Comparison of ENCODE assay signal across 22 mouse cellular contexts in genomic region chr3:21973681-21974080, GRCm38 (mm10).
DNase-seq lines count a peak whose midpoint lies in the region; ATAC-seq and TF ChIP-seq lines count a peak whose summit lies in the region.
"Had no signal": no experiment of that assay in that cellular context is flagged by ENCODE, and none has a peak within 500 bp of the region (broad histone marks: within the 10 kb centered on the region; RNA-seq: fewer than 3 reads in every experiment).

No protein-coding gene starts in this region.

- no peak overlapping the region for H3K4me3 ChIP-seq in heart, embryonic 10.5 days
- no peak overlapping the region for H3K4me3 ChIP-seq in heart, embryonic 13.5 days
- no peak overlapping the region for H3K4me3 ChIP-seq in heart, embryonic 16.5 days (ENCODE audit: low read length)
- H3K4me3 ChIP-seq in heart, postnatal 0 days (ENCODE audit: low read depth, low read length), result no peak overlapping the region
- H3K4me3 ChIP-seq: embryonic facial prominence, embryonic 12.5 days; embryonic facial prominence, embryonic 15.5 days; gastrocnemius, adult 2 months; hindbrain, embryonic 12.5 days; hindbrain, embryonic 15.5 days had no signal

- no peaks in the 10 kb centered on the region for H3K36me3 ChIP-seq in heart, embryonic 10.5 days
- no peaks in the 10 kb centered on the region for H3K36me3 ChIP-seq in heart, embryonic 13.5 days
- H3K36me3 ChIP-seq in heart, embryonic 16.5 days (ENCODE audit: control insufficient read depth, insufficient read depth), result no peaks in the 10 kb centered on the region
- no peaks in the 10 kb centered on the region for H3K36me3 ChIP-seq in heart, postnatal 0 days (replicated peaks; ENCODE audit: control insufficient read depth, insufficient read depth, low read length)
- H3K36me3 ChIP-seq: embryonic facial prominence, embryonic 12.5 days; embryonic facial prominence, embryonic 15.5 days; hindbrain, embryonic 12.5 days; hindbrain, embryonic 15.5 days had no signal

- DNase-seq in heart, embryonic 10.5 days (ENCODE audit: low spot score), result peak; percentile 78
- no peak for DNase-seq in heart, adult 9 months (ENCODE audit: low spot score in 2 of 2)
- no peak for DNase-seq in heart, postnatal 14 days
- no peak for DNase-seq in heart, postnatal 0 days (ENCODE audit: low spot score)
- DNase-seq: adrenal gland, adult 2 months; adrenal gland, postnatal 14 days; cerebellum, adult 11 months; cerebellum, adult 2 months; cerebellum, adult 9-11 months; cerebellum, postnatal 25 days; forebrain, postnatal 0 days; gastrocnemius, adult 2 months; gastrocnemius, postnatal 14 days; kidney, adult 2 months had no signal

- no peak for TF ChIP-seq CTCF in heart, postnatal 0 days (IDR thresholded peaks at IDR 0.05; ENCODE audit: low read depth)

- no peak for TF ChIP-seq EP300 in heart, postnatal 0 days (IDR thresholded peaks at IDR 0.05; ENCODE audit: low read depth)

- no peak overlapping the region for H3K4me2 ChIP-seq in heart, embryonic 13.5 days
- H3K4me2 ChIP-seq in heart, embryonic 16.5 days (ENCODE audit: low read depth, low read length), result no peak overlapping the region
- no peak overlapping the region for H3K4me2 ChIP-seq in heart, postnatal 0 days (ENCODE audit: low read depth, low read length)
- H3K4me2 ChIP-seq: embryonic facial prominence, embryonic 12.5 days; embryonic facial prominence, embryonic 15.5 days; hindbrain, embryonic 12.5 days; hindbrain, embryonic 15.5 days had no signal

- WGBS in heart, embryonic 10.5 days, result 31% methylated on average over 7 of the region's 7 CpGs
- WGBS in heart, embryonic 13.5 days, result 26% methylated on average over 7 of the region's 7 CpGs
- WGBS in heart, embryonic 16.5 days, result 35% methylated on average over 7 of the region's 7 CpGs
- 31% methylated on average over 7 of the region's 7 CpGs for WGBS in heart, postnatal 0 days

- H3K4me1 ChIP-seq in heart, embryonic 10.5 days, result peaks cover 24% of the 10 kb centered on the region
- H3K4me1 ChIP-seq in heart, embryonic 13.5 days, result peaks cover 51% of the 10 kb centered on the region
- peaks cover 23% of the 10 kb centered on the region for H3K4me1 ChIP-seq in heart, embryonic 16.5 days (ENCODE audit: control insufficient read depth, insufficient read depth, low read length)
- peaks cover 16% of the 10 kb centered on the region; the same call in 1 of the 2 replicates for H3K4me1 ChIP-seq in heart, postnatal 0 days (ENCODE audit: control insufficient read depth, insufficient read depth)
- H3K4me1 ChIP-seq: embryonic facial prominence, embryonic 12.5 days; embryonic facial prominence, embryonic 15.5 days; hindbrain, embryonic 15.5 days had no signal

- H3K9me3 ChIP-seq in heart, embryonic 10.5 days, result no peaks in the 10 kb centered on the region
- H3K9me3 ChIP-seq in heart, embryonic 13.5 days, result no peaks in the 10 kb centered on the region
- H3K9me3 ChIP-seq in heart, embryonic 16.5 days (replicated peaks; ENCODE audit: control insufficient read depth, low read length), result no peaks in the 10 kb centered on the region
- H3K9me3 ChIP-seq in heart, postnatal 0 days (replicated peaks; ENCODE audit: control insufficient read depth, low read length), result no peaks in the 10 kb centered on the region
- H3K9me3 ChIP-seq: embryonic facial prominence, embryonic 12.5 days; embryonic facial prominence, embryonic 15.5 days; hindbrain, embryonic 12.5 days; hindbrain, embryonic 15.5 days had no signal

- intact Hi-C loops in heart, postnatal 14 days (cut with DNase I), result no loop called here

- H3K27ac ChIP-seq in heart, embryonic 10.5 days, result peak overlapping the region; percentile 57; the same call in 1 of the 2 replicates
- H3K27ac ChIP-seq in heart, embryonic 13.5 days (replicated peaks), result peak overlapping the region; percentile 74
- H3K27ac ChIP-seq in heart, embryonic 16.5 days (ENCODE audit: low read length), result peak overlapping the region; percentile 70
- H3K27ac ChIP-seq in heart, postnatal 0 days (ENCODE audit: low read depth), result peak overlapping the region; percentile 64; the same call in 1 of the 2 replicates
- H3K27ac ChIP-seq: embryonic facial prominence, embryonic 12.5 days; embryonic facial prominence, embryonic 15.5 days; gastrocnemius, adult 2 months; hindbrain, embryonic 12.5 days; hindbrain, embryonic 15.5 days had no signal

- no peak for ATAC-seq in heart, embryonic 13.5 days (ENCODE audit: extremely low read depth, insufficient number of reproducible peaks, low FRiP score, low TSS enrichment)
- ATAC-seq in heart, embryonic 16.5 days (replicated peaks; ENCODE audit: extremely low read depth, insufficient read depth, low FRiP score), result peak; percentile 58
- ATAC-seq in heart, postnatal 0 days (ENCODE audit: insufficient read depth, low read depth), result peak; percentile 33; the same call in 1 of the 2 replicates
- ATAC-seq: forebrain, embryonic 14.5 days; forebrain, postnatal 0 days; intestine, postnatal 0 days had no signal

- no peaks in the 10 kb centered on the region for H3K27me3 ChIP-seq in heart, embryonic 10.5 days (ENCODE audit: insufficient read depth, poor library complexity, severe bottlenecking)
- no peaks in the 10 kb centered on the region for H3K27me3 ChIP-seq in heart, embryonic 13.5 days (replicated peaks)
- no peaks in the 10 kb centered on the region for H3K27me3 ChIP-seq in heart, embryonic 16.5 days (ENCODE audit: control insufficient read depth, insufficient read depth, low read length)
- H3K27me3 ChIP-seq in heart, postnatal 0 days (ENCODE audit: control insufficient read depth, insufficient read depth, low read length), result no peaks in the 10 kb centered on the region
- H3K27me3 ChIP-seq: embryonic facial prominence, embryonic 12.5 days; embryonic facial prominence, embryonic 15.5 days; hindbrain, embryonic 12.5 days; hindbrain, embryonic 15.5 days had no signal

- H3K9ac ChIP-seq in heart, embryonic 13.5 days, result peak overlapping the region; percentile 33; the same call in 1 of the 2 replicates
- H3K9ac ChIP-seq in heart, embryonic 16.5 days (ENCODE audit: low read length), result no peak overlapping the region
- H3K9ac ChIP-seq in heart, postnatal 0 days (replicated peaks; ENCODE audit: low read depth, low read length), result no peak overlapping the region
- H3K9ac ChIP-seq: embryonic facial prominence, embryonic 12.5 days; embryonic facial prominence, embryonic 15.5 days; forebrain, postnatal 0 days; hindbrain, embryonic 12.5 days; hindbrain, embryonic 15.5 days had no signal
